ENCODE assay signal across 19 mouse cellular contexts in genomic region chr12:71962616-71963015, GRCm38 (mm10).
"Had no signal": no experiment of that assay in that cellular context is flagged by ENCODE, and none has a peak within 500 bp of the region (broad histone marks: within the 10 kb centered on the region; RNA-seq: fewer than 3 reads in every experiment).

No protein-coding gene starts in this region.

- ATAC-seq: intestine, postnatal 0 days had no signal

- H3K9me3 ChIP-seq: liver, embryonic 15.5 days had no signal

- DNase-seq: kidney, adult 2 months; kidney, postnatal 14 days; kidney, postnatal 4 days; layer of hippocampus, adult 9-11 months; layer of hippocampus, postnatal 36 days; lung, adult 2 months; lung, postnatal 14 days; lung, postnatal 4 days; midbrain, embryonic 14.5 days; right cerebral cortex, postnatal 14 days; right cerebral cortex, postnatal 4 days; thymus, adult 18-20 months; thymus, postnatal 36 days had no signal

- H3K27ac ChIP-seq: left cerebral cortex, adult 2 months; liver, embryonic 15.5 days; stomach, postnatal 0 days had no signal

- H3K27me3 ChIP-seq: liver, embryonic 15.5 days had no signal

- H3K4me2 ChIP-seq: liver, embryonic 11.5 days; liver, embryonic 15.5 days; midbrain, embryonic 11.5 days had no signal

- H3K9ac ChIP-seq: liver, embryonic 15.5 days had no signal

- H3K4me3 ChIP-seq: left cerebral cortex, adult 2 months; liver, embryonic 15.5 days had no signal

- H3K4me1 ChIP-seq: liver, embryonic 15.5 days had no signal
